Mouse (Mus musculus) liver, postnatal 0 days (tissue): Measurements from ENCODE around the gene Cdk19.

Experiments used
- CTCF ChIP-seq: sonication (generic); IDR thresholded peaks from 2 replicates; pipeline ENCODE4 v1.5.1; 2016; ENCODE audit warnings: antibody characterized with exemption, low read depth
- EP300 ChIP-seq: IDR thresholded peaks from 2 replicates; pipeline ENCODE4 v1.6.1; 2016; ENCODE audit warnings: antibody characterized with exemption, low read depth, mild to moderate bottlenecking

DNA sequence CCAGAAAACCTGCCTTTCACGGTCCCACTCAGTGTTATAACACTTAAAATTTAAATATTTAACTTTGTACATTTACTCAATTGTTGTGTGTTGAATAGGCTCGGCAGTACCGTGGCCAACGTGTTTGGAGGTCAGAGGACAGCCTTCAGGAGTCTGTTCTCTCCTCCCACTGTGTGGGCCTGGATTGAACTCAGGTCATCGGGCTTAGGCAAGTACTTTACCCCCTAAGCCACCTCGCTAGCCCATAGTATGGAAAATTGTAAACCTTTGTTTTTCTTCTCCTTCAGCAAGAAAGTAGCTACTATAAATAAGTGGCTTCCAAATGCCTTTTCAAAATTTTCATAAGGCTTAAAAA, 86.7 kb downstream of the Cdk19 start:
- no peak for TF ChIP-seq EP300
- TF ChIP-seq CTCF: no peak
